Mouse (Mus musculus): ENCODE data around the gene Gm13420. TPM values are rescaled to one million over a fixed set of nuclear protein-coding genes. Genes with fewer than 3 reads are reported as not detected.

Gm13420 gene
- polyA plus RNA-seq, 1 experiment from 2014 or later, result 0.23 TPM

DNA sequence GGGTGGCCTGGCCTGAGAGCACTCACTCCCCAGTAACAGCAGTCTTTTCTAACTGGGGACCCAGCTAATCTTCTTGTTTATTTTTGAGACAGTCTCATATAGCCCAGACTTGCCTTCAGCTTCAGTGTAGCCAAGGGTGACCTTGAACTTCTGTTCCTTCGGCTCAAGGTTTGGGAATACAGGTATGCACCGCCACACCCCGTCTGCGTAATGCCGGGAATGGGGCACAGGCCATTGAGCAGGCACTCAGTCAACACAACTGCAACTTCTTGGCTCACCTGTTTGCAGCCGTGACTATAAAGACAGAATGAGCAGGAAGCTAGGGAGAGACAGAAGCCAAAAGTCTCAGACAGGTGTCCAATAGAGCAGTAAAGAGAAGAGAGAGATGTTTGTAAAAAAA is 7.2 kb downstream of the Gm13420 start:
- 90% methylated on average over 6 of the region's 6 CpGs for WGBS
- H3K27ac ChIP-seq (ENCODE audit: low read length), result no peak overlapping the region
- no peaks in the 10 kb centered on the region for H3K9me3 ChIP-seq (replicated peaks; ENCODE audit: control insufficient read depth, low read length, poor library complexity, severe bottlenecking)
- peaks cover 7% of the 10 kb centered on the region for H3K36me3 ChIP-seq (ENCODE audit: control insufficient read depth, insufficient read depth, low read length)
- no peak overlapping the region for H3K9ac ChIP-seq (ENCODE audit: low read depth, low read length)
- H3K4me3 ChIP-seq (ENCODE audit: low read depth, low read length), result no peak overlapping the region
- no peak overlapping the region for H3K4me2 ChIP-seq (ENCODE audit: low read length)
- no peak for ATAC-seq
- 0 out of 2 replicates have a peak, but pooled peaks cover 2% of the 10 kb centered on the region for H3K4me1 ChIP-seq (ENCODE audit: control insufficient read depth, insufficient read depth, low read length)
- peaks cover 12% of the 10 kb centered on the region for H3K27me3 ChIP-seq (ENCODE audit: control insufficient read depth, insufficient read depth, low read depth, low read length)

DNA sequence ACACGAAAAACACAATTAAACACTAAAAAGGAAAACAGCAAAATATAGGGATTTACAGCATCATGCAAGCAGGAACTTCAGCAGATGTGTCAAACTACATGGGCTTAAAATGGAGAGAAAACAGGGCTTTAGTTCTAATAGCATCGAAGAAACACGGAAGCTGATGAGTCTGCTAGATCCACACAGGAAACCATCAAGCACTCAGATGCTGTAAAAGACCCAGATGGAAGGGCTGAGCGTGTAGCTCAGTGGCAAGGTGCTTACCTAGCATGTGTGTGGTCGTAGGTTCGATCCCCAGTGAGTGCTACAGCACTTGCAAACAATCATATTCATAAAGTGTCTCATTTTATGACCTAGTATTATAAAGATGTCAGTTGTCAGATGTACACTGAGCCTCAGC is 10.3 kb downstream of the Gm13420 start:
- Histone ChIP-seq H3K9ac (ENCODE audit: low read depth, low read length) (no peak overlapping the region), H3K27ac (ENCODE audit: low read length) (no peak overlapping the region), H3K4me3 (ENCODE audit: low read depth, low read length) (no peak overlapping the region), H3K36me3 (ENCODE audit: control insufficient read depth, insufficient read depth, low read length) (peaks cover 25% of the 10 kb centered on the region), H3K9me3 (replicated peaks; ENCODE audit: control insufficient read depth, low read length, poor library complexity, severe bottlenecking) (no peaks in the 10 kb centered on the region), H3K27me3 (ENCODE audit: control insufficient read depth, insufficient read depth, low read depth, low read length) (peaks cover 2% of the 10 kb centered on the region; the same call in 1 of the 2 replicates), H3K4me1 (ENCODE audit: control insufficient read depth, insufficient read depth, low read length) (no peaks in the 10 kb centered on the region), H3K4me2 (ENCODE audit: low read length) (no peak overlapping the region)
- ATAC-seq, result no peak
- WGBS, result 93% methylated on average over 6 of the region's 6 CpGs

DNA sequence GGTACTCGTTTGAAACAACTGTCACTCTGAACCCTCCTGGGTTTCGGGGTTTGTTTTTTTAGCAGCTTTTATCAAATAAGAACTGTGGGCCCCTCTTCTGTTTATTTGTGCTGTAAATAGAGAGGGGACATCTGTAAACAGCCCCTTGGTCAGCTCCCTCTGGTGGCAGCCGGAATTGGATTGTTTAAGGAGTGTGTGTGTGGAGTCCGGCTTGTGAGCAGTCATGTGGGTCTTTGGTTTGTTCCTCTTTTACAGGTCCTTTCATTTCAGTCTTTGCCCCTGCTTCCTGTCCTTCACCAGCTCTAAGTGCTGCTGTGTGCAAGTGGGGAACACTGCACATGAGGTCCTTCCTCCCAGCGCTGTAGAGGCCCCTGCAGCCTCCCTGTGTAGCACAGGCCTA is 12.1 kb downstream of the Gm13420 start:
- Histone ChIP-seq H3K4me3 (ENCODE audit: low read depth, low read length) (no peak overlapping the region), H3K27me3 (ENCODE audit: control insufficient read depth, insufficient read depth, low read depth, low read length) (no peaks in the 10 kb centered on the region), H3K27ac (ENCODE audit: low read length) (no peak overlapping the region), H3K9me3 (replicated peaks; ENCODE audit: control insufficient read depth, low read length, poor library complexity, severe bottlenecking) (no peaks in the 10 kb centered on the region), H3K36me3 (ENCODE audit: control insufficient read depth, insufficient read depth, low read length) (peaks cover 39% of the 10 kb centered on the region), H3K4me2 (ENCODE audit: low read length) (no peak overlapping the region), H3K9ac (ENCODE audit: low read depth, low read length) (no peak overlapping the region), H3K4me1 (ENCODE audit: control insufficient read depth, insufficient read depth, low read length) (no peaks in the 10 kb centered on the region)
- WGBS, result 85% methylated on average over 5 of the region's 5 CpGs
- ATAC-seq, result no peak

DNA sequence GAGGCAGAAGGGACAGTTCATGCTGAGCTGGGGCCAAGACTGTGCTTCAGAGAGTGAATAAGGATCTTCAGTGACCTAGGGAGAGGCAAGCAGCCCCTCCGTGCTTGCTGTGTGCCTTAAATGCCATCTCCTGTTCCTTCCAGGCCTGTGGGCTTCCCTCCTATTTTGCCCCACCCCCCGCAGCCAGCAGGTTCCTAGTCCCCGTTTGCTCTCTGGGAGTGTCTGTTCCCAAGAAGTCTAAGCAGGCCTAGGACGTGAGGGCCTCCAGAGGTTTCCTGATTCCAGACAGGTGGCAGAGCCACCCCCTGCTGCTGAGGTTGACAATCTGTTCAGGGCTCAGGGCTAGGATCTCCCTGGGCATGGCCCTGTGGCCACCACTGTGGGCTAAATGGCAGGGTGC is 12.7 kb downstream of the Gm13420 start:
- Histone ChIP-seq H3K9ac (ENCODE audit: low read depth, low read length) (no peak overlapping the region), H3K27me3 (ENCODE audit: control insufficient read depth, insufficient read depth, low read depth, low read length) (no peaks in the 10 kb centered on the region), H3K36me3 (ENCODE audit: control insufficient read depth, insufficient read depth, low read length) (peaks cover 45% of the 10 kb centered on the region), H3K27ac (ENCODE audit: low read length) (no peak overlapping the region), H3K4me2 (ENCODE audit: low read length) (no peak overlapping the region), H3K4me3 (ENCODE audit: low read depth, low read length) (no peak overlapping the region), H3K9me3 (replicated peaks; ENCODE audit: control insufficient read depth, low read length, poor library complexity, severe bottlenecking) (no peaks in the 10 kb centered on the region), H3K4me1 (ENCODE audit: control insufficient read depth, insufficient read depth, low read length) (no peaks in the 10 kb centered on the region)
- no peak for ATAC-seq
- 65% methylated on average over 4 of the region's 4 CpGs for WGBS

DNA sequence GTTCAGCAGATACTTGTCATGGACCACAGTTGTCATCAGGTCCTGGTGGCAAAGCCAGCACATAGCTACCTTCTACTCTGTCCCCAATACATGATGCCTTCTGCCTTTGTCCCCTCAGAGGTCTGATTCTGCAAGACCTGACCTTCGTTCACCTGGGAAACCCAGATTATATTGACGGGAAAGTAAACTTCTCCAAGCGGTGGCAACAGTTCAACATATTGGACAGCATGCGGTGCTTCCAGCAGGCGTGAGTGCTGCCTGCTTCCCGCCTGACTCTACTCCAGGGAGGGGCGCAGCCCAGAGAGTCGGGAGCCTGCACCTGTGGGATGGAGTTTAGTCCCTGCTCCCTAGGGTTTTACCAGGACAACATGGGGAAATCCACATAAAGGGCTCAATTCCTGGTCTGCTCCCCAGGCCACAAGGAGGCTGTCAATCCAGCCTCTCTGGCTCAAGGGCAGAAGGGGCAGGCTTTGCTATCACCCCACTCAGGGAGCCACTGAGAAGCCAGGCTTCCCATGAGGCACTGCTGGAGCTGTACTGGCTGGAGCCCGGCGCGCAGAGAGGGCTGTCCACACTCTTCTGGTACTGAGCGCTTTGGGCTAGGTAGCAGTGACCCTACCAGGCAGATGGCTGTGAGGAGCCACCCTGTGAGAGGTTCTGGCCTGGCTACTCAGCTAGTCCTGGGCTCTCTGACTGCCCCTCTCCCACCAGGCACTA is 14.1 kb downstream of the Gm13420 start:
- Histone ChIP-seq H3K4me1 (ENCODE audit: control insufficient read depth, insufficient read depth, low read length) (no peaks in the 10 kb centered on the region), H3K9ac (ENCODE audit: low read depth, low read length) (no peak overlapping the region), H3K9me3 (replicated peaks; ENCODE audit: control insufficient read depth, low read length, poor library complexity, severe bottlenecking) (no peaks in the 10 kb centered on the region), H3K36me3 (ENCODE audit: control insufficient read depth, insufficient read depth, low read length) (peaks cover 51% of the 10 kb centered on the region), H3K27ac (ENCODE audit: low read length) (no peak overlapping the region), H3K27me3 (ENCODE audit: control insufficient read depth, insufficient read depth, low read depth, low read length) (no peaks in the 10 kb centered on the region), H3K4me2 (ENCODE audit: low read length) (no peak overlapping the region), H3K4me3 (ENCODE audit: low read depth, low read length) (no peak overlapping the region)
- 92% methylated on average over 12 of the region's 12 CpGs for WGBS
- ATAC-seq, result no peak

DNA sequence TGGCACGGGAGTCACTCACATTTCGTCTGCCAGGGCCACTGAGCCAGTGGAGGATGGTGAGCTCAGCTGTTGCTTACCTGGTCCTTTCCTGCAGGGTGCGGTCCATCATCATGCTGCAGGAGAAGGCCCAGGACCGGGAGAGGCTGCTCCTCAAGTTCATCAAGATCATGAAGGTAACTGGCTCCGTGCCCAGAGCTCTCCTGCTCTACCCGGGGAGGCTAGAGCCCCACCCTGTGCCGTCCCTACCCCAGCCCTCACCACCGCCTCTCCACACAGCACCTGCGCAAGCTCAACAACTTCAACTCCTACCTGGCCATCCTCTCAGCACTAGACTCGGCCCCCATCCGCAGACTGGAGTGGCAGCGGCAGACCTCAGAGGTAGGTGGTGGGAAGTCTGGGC is 15.8 kb downstream of the Gm13420 start:
- WGBS, result 93% methylated on average over 12 of the region's 12 CpGs
- H3K9ac ChIP-seq (ENCODE audit: low read depth, low read length), result no peak overlapping the region
- no peaks in the 10 kb centered on the region for H3K4me1 ChIP-seq (ENCODE audit: control insufficient read depth, insufficient read depth, low read length)
- no peak overlapping the region for H3K4me3 ChIP-seq (ENCODE audit: low read depth, low read length)
- ATAC-seq, result no peak
- peaks cover 57% of the 10 kb centered on the region for H3K36me3 ChIP-seq (ENCODE audit: control insufficient read depth, insufficient read depth, low read length)
- no peak overlapping the region for H3K27ac ChIP-seq (ENCODE audit: low read length)
- no peaks in the 10 kb centered on the region for H3K9me3 ChIP-seq (replicated peaks; ENCODE audit: control insufficient read depth, low read length, poor library complexity, severe bottlenecking)
- no peak overlapping the region for H3K4me2 ChIP-seq (ENCODE audit: low read length)
- H3K27me3 ChIP-seq (ENCODE audit: control insufficient read depth, insufficient read depth, low read depth, low read length), result no peaks in the 10 kb centered on the region

DNA sequence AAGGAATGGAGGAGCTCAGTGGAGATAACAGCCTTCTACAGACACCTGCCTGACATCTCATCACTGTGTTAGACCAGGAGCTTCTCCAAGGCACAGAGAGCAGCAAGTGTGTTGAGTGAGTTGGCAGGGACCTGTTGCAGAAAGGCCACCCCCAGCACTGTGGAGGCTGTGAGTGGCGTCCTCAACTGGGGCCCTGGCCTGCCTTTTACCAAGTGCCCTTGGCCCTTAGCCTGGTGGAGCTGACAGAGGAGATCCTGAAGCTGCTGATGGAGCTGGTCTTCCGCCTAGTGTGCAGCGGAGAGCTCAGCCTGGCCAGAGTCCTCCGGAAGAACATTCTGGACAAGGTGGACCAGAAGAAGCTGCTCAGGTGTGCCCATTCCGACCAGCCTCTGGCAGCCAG is 18.1 kb downstream of the Gm13420 start:
- no peaks in the 10 kb centered on the region for H3K4me1 ChIP-seq (ENCODE audit: control insufficient read depth, insufficient read depth, low read length)
- no peak overlapping the region for H3K9ac ChIP-seq (ENCODE audit: low read depth, low read length)
- peaks cover 57% of the 10 kb centered on the region for H3K36me3 ChIP-seq (ENCODE audit: control insufficient read depth, insufficient read depth, low read length)
- no peaks in the 10 kb centered on the region for H3K27me3 ChIP-seq (ENCODE audit: control insufficient read depth, insufficient read depth, low read depth, low read length)
- no peak overlapping the region for H3K27ac ChIP-seq (ENCODE audit: low read length)
- no peak overlapping the region for H3K4me2 ChIP-seq (ENCODE audit: low read length)
- 96% methylated on average over 5 of the region's 5 CpGs for WGBS
- H3K4me3 ChIP-seq (ENCODE audit: low read depth, low read length), result no peak overlapping the region
- no peaks in the 10 kb centered on the region for H3K9me3 ChIP-seq (replicated peaks; ENCODE audit: control insufficient read depth, low read length, poor library complexity, severe bottlenecking)
- no peak for ATAC-seq

DNA sequence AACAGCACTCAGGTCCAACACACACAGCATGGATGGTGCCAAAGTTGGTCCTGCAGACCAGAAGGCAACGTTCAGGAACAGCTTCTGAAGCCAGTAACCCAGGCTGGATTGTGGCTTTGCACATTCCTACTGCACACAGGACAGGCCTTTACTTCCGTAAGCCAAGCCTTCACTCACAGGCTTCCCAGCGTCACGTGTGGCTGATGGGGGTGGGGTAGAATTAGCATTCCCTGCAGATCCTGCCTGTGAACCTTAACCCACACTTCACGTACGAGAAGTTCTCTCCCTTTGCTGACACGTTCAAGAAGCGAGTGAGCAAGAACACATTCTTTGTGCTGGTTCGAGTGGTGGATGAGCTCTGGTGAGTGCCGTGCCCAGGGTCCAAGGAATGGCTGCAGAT is 18.9 kb downstream of the Gm13420 start:
- Histone ChIP-seq H3K4me1 (ENCODE audit: control insufficient read depth, insufficient read depth, low read length) (no peaks in the 10 kb centered on the region), H3K36me3 (ENCODE audit: control insufficient read depth, insufficient read depth, low read length) (peaks cover 57% of the 10 kb centered on the region), H3K4me2 (ENCODE audit: low read length) (no peak overlapping the region), H3K4me3 (ENCODE audit: low read depth, low read length) (no peak overlapping the region), H3K27ac (ENCODE audit: low read length) (no peak overlapping the region), H3K27me3 (ENCODE audit: control insufficient read depth, insufficient read depth, low read depth, low read length) (no peaks in the 10 kb centered on the region), H3K9me3 (replicated peaks; ENCODE audit: control insufficient read depth, low read length, poor library complexity, severe bottlenecking) (no peaks in the 10 kb centered on the region), H3K9ac (ENCODE audit: low read depth, low read length) (no peak overlapping the region)
- ATAC-seq, result no peak
- 89% methylated on average over 10 of the region's 10 CpGs for WGBS

DNA sequence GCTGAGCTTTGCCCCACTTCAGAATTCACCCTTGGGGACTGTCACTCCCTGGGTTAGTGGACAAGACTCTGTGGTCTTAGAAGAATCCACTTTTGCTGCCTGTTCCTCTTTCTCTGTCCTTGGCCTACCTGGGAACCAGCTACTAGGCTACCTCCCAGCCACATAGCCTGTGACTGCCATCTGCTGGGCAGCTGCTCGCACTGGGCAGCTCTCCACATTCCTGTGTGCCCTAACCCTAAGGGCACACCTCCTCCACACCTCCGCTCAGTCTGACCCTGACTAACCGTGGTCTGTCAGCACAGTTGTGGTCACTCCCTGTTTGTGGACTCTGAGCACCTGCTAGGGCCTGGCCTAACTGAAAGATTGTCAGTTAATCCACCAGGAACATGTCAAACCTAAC is 19.9 kb downstream of the Gm13420 start:
- no peaks in the 10 kb centered on the region for H3K4me1 ChIP-seq (ENCODE audit: control insufficient read depth, insufficient read depth, low read length)
- H3K9ac ChIP-seq (ENCODE audit: low read depth, low read length), result no peak overlapping the region

More for the DNA sequence above, 19.9 kb downstream of the Gm13420 start:
- Histone ChIP-seq H3K27me3 (ENCODE audit: control insufficient read depth, insufficient read depth, low read depth, low read length) (no peaks in the 10 kb centered on the region), H3K36me3 (ENCODE audit: control insufficient read depth, insufficient read depth, low read length) (peaks cover 52% of the 10 kb centered on the region), H3K4me3 (ENCODE audit: low read depth, low read length) (no peak overlapping the region), H3K9me3 (replicated peaks; ENCODE audit: control insufficient read depth, low read length, poor library complexity, severe bottlenecking) (no peaks in the 10 kb centered on the region), H3K4me2 (ENCODE audit: low read length) (no peak overlapping the region), H3K27ac (ENCODE audit: low read length) (no peak overlapping the region)
- 74% methylated on average over 3 of the region's 3 CpGs for WGBS
- ATAC-seq, result no peak
